Mouse (Mus musculus) left cerebral cortex, postnatal 14 days (tissue): ENCODE data around the gene Aplf. TPM values are rescaled to one million over a fixed set of nuclear protein-coding genes. Genes with fewer than 3 reads are reported as not detected.
A peak's percentile ranks its signal among the peaks of the same experiment; 100 is the strongest.
"Not testable (repeated sequence)": the region's sequence is repeated elsewhere in the genome, so short reads cannot be mapped to it uniquely, and the experiment has no call there.

Source experiments
- DNase-seq, 2 experiments: peaks; one replicate each; pipeline ENCODE4 v3.0.0; 2021 to 2022; ENCODE audit warnings: low spot score in 2 of 2, mixed read lengths in 1 of 2
- intact Hi-C: fragments of 180-260 bp; cut with DNase I; formaldehyde crosslinking; loops from one replicate; pipeline ENCODE4 v1.15.1; 2025
- total RNA-seq, 2 experiments: library from RNA; stranded (reverse); gene quantifications; 2 replicates each; pipeline ENCODE4 v1.2.3; 2021

The Aplf gene
- total RNA-seq, 2 experiments from 2014 or later = 7.5 to 9.5 TPM

DNA sequence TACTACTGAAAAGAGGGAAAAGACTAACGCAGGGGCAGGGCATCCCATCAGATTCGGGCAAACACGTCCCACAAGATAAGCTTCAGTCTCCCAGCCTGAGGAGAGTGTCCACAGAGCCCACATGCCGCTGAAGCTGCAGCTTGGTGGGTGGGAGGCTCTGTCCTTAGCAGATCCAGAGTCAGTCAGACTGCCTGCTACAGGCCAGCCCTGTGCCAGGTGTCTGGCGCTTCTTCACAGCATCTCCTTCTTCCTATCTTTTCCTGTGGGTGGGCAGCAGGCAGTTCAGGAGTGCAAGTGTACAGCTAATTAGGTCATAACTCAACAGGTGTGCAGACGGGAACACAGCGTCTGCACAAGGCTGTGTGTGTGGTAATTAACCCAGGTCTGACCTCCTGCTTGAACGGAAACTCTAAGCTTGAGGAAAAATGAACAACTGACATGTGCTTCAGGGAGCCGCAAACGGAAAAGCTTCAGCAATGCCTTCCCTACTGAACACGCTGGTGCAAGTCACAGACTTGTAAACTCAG is 33.8 kb downstream of the Aplf start:
- DNase-seq = no peak
- intact Hi-C loops = no loop called here

DNA sequence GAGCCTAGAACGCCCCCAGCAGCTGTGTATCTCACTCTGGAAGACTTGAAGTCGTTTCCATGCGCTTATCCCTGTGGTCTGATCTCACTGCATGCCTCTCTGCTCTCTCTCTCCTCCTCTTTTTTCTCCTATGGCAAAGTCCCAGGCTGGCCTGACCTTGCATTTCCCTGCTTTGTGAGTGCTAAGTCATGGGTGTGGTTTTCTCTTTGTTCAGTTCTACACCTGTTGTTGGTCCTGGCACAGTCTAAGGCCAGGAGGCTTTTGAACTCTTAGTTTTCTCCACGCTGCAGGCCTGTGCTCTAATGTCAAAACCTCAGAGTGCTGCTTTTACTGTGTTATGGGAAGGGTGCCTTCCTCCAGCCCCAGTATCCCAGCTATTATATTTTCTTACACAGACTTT is 39.8 kb downstream of the Aplf start:
- intact Hi-C loops = no loop called here

DNA sequence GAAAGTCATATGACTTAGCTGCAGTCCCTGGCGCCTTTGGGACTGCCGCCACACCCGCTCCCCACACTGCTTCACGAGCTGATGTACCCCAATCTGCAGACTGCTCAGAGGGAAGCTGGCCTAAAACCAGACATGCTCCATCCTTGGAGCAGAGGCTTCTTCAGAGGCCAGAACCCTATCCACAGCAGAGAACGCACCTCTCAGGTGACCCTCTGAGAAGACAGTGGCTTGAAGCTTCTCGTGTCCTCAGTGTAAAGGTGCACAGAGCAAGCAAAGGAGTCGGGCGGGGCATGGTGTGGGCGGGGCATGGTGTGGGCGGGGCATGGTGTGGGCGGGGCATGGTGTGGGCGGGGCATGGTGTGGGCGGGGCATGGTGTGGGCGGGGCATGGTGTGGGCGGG is 43.1 kb downstream of the Aplf start:
- intact Hi-C loops, DNase-seq: not testable (repeated sequence)

More for the DNA sequence above, 39.8 kb downstream of the Aplf start:
- DNase-seq = no peak

DNA sequence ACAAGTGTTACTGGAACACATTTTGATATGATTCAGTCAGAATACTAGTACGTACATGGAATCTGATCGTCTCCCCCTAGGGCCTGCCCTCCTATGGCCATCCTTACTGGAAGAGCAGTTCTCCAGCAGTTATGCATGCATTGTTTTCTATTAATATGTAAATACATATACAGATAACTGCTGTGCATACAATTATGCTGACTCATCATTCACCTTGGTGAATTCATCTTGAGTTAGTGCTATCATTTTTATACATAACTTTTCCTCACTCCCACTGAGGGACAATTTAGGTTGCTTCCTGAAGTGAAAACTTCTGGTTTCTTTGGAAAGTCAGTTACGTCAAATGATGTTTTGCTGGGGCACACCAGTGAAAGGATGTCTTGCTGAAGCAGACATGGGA is 48.8 kb downstream of the Aplf start:
- intact Hi-C loops = no loop called here

DNA sequence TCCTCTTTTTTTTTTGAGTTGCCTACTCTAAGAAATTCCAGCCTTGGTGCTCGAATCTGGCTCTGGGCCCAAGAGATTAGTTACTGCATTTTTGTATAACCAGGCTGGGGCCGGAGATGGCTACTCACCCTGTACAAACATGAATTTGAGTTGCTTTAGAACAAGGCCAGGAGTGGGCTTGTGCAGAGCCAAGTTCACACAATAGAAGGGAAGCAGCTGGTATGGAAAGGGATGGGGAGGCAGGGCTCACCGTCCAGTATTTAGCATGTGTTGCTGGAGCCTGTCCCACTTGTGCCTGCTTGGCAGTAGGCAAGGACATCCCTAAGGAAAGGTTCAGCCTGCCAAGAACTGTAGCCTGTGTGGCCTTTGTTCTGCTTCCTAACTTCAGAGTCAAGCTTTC is 50.7 kb downstream of the Aplf start:
- peak in 1 of 2 experiments; percentile 13 for DNase-seq
- intact Hi-C loops = no loop called here

More for the DNA sequence above, 48.8 kb downstream of the Aplf start:
- no peak for DNase-seq

DNA sequence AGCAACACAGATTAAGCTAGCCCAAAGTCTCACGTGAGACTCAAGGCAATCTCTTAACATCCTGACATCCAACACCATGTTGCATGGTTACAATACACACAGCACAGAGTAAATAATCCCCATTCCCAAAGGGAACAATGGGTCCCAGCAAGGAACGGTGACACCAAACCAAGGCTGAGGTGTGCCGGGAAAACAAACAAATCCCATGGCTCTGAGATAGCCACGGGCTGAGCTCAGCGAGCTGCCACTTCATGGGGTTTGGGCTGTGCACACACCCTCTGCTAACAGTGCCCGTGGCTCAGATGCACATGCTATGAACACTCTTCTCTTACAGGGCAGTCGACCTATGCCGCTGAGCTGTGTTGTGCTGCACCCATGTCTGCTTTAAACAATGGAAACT is 54.0 kb downstream of the Aplf start:
- intact Hi-C loops = no loop called here
- DNase-seq = no peak

DNA sequence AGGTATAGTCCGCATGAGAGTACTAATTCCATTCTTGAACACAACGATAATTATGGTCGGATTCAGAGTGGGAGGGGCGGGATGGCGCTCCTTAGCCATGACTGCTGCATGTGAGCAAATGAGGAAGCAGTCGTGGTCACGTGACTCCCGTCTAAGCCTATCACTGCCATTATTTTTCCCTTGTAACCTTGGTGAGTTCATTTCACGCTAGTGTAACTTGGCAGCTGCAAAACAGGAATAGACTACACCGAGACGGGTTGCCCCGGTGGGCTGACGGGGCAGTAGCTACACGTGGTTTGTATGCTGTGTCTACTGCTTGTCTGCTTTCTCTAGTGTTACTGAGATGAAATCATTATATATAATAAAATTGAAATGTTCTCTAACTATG is 56.3 kb downstream of the Aplf start:
- DNase-seq = no peak
- intact Hi-C loops = no loop called here

DNA sequence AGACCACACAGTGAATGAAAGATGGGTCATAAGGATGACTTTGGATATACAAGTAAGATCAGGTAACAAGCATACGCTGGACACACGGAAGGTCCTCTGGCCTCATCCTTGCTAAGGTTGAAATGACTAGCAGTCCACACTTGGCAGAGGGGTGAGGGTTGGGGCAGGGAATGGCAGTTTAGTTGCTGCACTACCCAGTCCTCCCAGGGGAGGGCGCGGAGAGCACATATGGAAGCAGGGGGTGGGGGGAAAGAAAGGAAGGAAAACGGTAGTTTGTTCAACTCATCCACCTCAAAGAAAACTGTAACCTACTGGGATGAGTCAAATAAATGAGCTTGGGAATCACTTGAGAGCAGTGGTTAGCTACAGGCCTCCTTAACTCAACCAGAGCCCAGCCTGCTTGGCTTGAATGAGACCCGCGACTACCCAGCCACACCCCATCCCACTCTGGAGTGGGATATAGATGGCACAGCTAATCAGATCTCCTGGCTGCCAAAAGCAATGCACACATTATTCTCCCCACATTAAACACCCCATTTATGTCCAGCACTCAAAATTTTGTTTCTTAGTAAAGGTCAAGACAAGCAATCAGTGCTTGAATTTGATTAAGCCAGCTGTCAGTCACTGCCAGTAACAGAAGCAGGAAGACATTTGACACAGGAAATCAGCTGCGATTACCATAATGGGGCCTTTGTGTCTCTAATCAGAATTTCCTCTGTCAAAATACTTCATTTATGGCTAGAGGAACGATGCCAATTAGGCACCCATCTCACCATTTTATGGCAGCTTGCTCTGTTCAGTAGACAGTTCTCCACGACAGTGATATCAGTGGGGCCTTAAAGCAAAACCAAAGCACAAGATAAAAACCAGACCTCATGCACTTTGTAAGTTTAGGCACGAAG is 56.9 kb downstream of the Aplf start:
- DNase-seq = no peak

DNA sequence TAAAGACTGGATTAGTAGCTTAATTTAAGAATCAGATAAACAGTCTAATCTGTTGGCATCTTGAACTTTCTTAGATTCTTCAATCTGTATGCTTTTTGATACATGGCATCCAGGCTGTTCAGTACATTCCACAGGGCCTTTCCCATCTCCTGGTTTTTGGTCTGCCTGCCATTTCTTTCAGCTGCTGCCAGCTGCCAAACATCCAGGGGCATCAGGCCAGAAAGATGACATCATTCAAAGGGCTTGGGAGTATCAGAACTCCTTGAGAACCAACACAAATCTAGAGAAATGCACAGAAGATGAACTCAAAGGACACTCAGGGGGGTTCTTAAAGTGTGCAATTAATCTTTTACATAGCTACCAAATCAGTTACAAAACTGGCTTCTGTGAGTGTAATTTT is 72.2 kb downstream of the Aplf start:
- intact Hi-C loops = no loop called here
- DNase-seq = peak; percentile 41 to 72

More for the DNA sequence above, 56.9 kb downstream of the Aplf start:
- intact Hi-C loops = no loop called here

DNA sequence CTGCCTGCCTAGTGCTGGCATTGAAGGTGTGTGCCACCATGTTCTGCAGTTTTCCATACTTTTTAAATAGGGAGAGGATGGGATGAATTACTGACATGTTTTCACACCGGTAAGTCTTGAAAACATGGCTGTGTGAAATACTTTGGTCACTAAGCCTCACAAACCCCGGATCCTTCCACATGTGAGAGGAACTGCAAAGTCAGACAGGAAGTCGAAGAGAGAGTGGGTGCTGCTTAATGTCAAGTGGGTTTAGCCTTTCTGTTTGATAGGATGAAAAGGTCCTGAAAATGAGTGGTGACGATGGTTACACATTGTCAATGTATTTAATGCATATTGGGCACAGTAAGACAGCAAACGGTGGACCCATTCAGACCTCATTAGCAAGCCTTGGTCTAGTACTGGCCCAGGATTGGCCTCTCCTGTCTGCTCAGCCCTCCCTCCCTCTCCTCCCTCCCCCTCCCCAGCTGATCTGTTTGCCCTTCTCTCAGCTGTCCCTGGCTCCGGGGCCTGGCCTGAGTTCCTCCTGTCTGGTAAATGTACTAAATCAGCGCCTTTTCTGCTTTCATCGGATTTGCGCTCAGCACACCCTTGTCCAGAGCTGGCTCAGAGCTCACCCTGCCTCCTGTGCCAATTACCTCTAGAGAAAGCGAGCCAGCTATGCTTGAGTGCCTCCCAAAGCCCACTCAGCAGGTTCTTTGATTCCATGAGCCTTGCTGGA is 74.7 kb downstream of the Aplf start:
- no peak for DNase-seq
- intact Hi-C loops = no loop called here

DNA sequence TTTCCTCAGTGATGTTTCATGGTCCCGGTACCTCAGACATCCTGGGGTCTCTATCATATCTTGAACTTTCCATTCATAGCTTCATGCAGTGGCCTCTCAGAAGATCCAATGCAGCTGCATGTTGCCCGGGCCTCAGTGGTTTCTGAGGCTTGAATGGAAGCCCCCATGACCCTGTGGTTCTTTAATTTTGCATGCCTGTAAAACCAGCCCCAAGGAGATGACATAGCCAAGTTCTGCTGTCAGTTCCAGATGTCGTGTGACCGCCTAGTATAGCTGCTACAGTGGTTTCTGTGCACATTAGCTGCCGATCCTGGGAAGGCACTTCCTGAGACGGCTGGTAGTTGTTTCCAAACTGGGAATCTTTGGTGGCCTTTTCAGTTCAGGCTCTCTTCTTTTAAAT is 77.8 kb downstream of the Aplf start:
- intact Hi-C loops = no loop called here
- no peak for DNase-seq

DNA sequence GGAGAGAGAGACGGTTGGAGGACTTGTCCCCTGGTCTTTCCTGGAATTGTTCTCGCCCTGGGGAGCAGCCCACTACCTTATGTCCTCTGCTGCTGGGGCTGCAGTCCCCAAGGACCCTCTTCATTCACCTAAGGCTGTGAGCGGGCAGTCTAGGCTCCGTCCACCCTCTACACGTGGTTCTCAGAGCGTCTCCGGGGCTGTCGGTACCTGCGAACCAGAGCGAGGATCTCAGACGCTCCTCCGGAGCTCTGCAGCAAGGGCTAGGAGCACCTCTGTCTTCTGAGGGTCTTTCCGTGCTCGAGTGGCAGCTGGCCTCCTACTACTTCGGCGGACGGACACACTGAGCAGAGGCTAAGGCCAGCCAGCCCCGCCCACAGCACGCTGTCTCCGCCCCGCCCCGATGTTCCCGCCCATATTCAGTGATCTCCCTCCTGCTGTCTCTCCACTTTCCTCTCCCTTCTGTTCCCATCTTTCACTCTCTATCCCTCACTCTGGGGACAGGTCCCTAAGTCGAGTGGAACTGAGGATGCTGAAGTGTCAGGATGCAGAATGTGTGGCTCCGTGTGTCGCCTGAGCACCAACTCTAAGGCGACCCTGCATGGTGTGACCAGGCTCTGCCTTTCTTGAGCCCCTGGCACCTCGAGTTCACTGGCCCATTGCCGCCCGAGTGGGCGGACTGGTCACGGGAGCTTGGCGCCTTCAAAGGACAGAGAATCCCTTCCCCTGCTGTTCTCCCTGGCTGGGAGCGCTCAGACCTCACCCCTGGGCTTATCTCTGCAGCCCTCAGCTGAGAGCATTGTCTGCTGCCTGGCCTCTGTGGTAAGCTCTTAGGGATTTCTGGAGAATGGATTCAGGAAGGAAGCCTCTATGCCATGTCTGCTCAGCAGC is 81.4 kb downstream of the Aplf start, which contains the start of gene Prokr1:
Gene Prokr1, minus strand, starts transcription at position 350 of the 888 bp plus-strand sequence.
- DNase-seq = no peak
- intact Hi-C loops = no loop called here

DNA sequence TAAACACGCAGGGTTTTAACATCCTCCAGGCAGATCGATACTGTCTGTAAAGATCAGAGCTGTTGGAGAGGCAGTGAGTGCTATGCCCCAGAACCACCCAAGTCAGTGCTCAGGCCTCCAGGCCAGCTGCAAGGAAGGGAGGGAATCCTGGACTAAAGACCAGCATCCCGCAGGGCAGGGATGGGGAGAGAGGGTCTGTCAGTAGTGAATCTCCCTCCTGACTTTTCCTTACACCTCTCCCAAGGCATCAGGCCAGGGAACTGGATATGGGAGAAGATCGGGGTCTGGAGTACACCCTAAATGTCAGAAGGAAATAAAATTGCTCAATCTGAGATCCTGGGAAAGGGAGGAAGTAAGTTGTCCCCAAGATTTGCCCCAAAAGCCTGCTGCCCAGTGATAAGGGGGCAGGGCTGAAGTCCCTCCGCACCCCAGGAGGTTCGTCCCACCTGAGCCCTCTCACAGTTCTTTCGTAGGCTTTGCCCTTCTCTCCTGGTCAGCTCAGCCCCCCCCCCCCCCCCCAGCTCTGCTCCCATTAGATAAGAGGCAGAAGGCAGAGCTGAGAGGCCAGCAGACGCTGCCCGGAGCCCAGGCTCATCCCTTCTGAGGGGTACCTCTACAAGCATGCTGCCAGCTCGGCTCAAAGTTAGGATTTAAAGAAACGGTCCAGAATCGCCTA is 82.1 kb downstream of the Aplf start:
- intact Hi-C loops = no loop called here
- no peak for DNase-seq

DNA sequence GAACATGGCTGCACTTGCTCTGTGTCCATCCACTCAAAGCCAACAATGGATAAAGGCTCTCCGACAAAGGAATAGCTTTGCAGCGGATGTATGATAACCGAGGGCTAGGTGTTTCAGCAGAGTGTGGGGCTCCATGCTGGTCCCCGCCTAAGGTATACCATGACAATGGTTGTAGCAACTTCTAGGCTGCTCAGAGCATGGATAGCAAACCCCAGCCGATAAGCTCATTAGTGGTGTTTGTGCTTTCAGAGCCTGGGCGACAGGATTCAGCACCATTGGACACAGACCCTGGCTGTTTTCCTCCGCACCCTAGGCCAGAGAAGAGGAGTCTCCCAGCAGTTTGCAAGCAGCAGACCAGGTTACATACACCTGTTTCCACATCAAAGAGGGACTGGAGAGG is 88.0 kb downstream of the Aplf start:
- DNase-seq = no peak
- intact Hi-C loops = no loop called here

DNA sequence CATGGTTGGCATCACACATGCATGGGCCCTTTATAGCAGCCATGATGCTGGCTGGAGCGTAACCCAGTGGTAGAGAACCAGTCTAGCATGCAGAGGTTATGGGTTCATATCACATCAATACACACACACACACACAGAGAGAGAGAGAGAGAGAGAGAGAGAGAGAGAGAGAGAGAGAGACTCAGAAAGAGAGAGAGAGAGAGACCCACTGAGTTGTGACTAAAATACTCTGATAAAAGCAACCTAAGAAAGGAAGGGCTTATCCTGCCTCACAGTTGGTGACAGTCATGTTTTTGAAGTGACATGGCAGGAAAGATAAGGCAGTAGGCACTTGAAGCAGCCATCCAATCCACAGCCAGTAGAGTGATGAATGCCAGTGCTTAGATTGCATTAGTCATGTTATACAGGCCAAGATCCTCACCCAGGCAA is 88.8 kb downstream of the Aplf start:
- intact Hi-C loops = no loop called here
- no peak for DNase-seq

DNA sequence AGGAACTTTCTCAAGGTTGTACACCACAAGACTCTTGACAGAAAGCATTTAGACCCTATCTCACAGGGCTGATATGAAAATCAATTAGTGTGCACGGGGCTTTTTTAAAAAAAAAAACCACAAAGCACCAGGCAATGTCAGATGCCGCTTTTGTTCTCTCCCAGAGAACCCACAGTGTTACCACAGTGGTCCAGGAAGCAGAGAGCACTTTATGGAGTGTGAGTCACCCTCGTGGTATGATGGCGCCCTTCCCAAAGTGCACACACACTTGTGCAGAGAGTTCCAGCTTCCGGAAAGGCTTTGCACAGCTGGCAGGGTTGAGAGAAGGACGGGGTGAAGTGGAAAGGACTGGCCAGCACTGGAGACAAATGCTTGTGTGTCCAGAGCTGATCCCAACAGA is 89.5 kb downstream of the Aplf start:
- intact Hi-C loops = no loop called here
- no peak for DNase-seq

DNA sequence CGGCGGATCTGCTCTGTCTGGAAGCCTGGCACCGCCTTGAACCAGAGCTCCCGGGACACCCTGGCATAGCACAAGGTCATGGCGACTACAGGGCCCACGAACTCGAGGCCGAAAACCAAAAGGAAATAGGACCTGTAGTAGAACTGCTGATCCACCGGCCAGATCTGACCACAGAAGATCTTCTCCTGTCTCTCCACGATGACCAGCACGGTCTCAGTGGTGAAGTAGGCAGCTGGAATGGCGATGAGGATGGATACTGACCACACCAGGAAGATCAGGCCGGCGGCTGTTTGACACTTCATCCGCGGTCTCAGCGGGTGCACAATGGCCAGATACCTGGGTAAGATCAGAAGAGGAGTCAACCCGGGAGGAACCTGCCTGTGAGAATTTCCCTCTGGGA is 90.4 kb downstream of the Aplf start:
- intact Hi-C loops = no loop called here
- no peak for DNase-seq

DNA sequence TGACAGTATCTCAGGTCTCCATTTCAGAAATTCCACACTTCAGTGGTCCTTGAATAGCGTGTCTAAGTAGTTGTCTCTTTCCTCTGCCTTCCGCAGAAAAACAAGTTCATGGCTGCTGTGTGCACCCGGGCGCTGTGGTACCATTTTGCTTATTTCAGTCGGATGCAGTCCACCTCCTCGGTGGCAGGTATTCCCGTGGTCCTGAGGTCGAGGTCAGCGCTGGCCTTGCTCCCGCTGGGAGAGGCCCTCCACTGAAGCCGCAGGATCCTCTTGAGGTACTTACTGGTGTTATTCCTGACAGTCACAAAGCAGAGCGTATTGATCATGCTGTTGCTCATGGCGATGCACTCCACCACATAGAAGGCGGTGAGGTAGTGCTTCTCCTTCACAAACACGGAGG is 90.9 kb downstream of the Aplf start:
- no peak for DNase-seq
- intact Hi-C loops = no loop called here
